Mouse (Mus musculus): ENCODE results near the gene Grb14.

Grb14 gene

DNA sequence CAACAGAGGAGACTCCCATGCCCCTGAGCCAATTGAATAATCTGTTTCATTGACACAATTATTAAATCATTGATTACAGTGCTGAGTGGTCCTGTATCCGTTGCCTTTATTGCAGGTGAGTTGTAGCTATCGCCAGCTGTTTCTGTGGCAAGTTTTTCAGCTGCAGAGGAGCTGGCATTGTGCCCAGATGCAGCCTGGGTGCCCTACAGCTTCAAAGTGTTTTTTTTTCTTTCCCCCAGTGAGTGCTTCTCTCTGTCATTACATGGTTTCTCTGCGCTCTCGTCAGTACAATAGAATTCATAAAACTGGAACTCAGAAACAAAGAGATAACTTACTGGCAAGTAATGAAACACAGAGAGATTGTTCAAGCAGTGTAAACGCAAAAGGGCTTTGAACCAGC is 139.1 kb downstream of the Grb14 start:
- no peak for DNase-seq (ENCODE audit: low read depth, low spot score)

DNA sequence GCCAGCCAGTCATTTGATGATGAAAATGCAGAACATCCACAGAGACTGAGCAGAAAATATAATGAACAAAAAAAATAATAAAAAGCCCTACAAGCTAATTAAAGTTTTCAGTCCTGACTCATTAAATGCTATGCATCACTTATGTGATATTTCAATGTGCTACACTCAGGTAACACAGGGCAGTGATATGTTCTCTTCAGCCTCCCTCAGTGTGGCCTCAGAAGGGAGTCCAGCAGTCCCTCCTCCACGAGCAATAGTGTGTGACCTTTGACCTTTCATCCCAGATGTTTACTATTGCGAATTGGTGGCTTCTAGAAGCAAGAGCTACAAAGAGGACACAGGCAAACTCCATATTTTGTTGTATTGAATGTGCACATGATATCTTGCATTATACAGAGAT is 146.5 kb downstream of the Grb14 start:
- no peak for DNase-seq (ENCODE audit: low read depth, low spot score)

All from brain, embryonic 18.5 days (tissue).